Mouse (Mus musculus): ENCODE results near the gene Polr2b.

- TF ChIP-seq CTCF (IDR thresholded peaks at IDR 0.05; ENCODE audit: low read depth) (no peak), EP300 (IDR thresholded peaks at IDR 0.05; ENCODE audit: low read depth) (no peak)
Observed at GRCm38 (mm10) chr5:77379434-77380135, 69.6 kb downstream of the Polr2b start.

Measured in heart, postnatal 0 days (tissue).